Mouse (Mus musculus): ENCODE measurements around the gene Srp14. TPM values are rescaled to one million over a fixed set of nuclear protein-coding genes. Genes with fewer than 3 reads are reported as not detected.

Gene Srp14
- polyA plus RNA-seq (2012; rRNA removed) = 195 and 222 TPM in 2 replicates

DNA sequence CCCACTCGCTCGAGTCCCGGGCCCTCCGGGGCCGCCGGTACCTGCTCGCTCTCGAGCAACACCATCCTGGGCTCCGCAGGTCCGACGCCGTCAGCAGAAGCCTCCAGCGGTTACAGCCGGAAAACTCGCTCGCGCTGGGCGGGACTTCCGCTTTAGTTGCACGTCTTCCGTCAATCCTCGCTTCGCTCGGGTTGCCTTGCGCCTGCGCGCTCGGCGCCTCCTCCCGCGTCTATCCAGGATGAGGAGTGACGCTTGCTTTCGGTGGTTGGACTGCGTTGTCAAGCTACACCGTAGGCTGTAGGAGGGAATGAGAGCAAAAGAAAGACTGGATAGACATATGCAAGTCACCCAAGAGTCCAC lies at the start of gene Srp14:
TSS of gene Srp14 (minus strand) at position 162 of the 360 bp plus-strand sequence.
- TF ChIP-seq POLR2A (IDR thresholded peaks at IDR 0.05; ENCODE audit: borderline replicate concordance, extremely low read depth, insufficient read depth, insufficient read length, poor library complexity, severe bottlenecking) = peak; percentile 67; the same call in 1 of the 2 replicates
- TF ChIP-seq CTCF (IDR thresholded peaks at IDR 0.05; ENCODE audit: borderline replicate concordance, extremely low read depth, insufficient read depth, insufficient read length) = no peak
- DNase-seq (ENCODE audit: low read depth) = peak; percentile 99

- no peak for DNase-seq (ENCODE audit: low read depth)
- TF ChIP-seq POLR2A (IDR thresholded peaks at IDR 0.05; ENCODE audit: borderline replicate concordance, extremely low read depth, insufficient read depth, insufficient read length, poor library complexity, severe bottlenecking) (no peak), CTCF (IDR thresholded peaks at IDR 0.05; ENCODE audit: borderline replicate concordance, extremely low read depth, insufficient read depth, insufficient read length) (no peak)
Observed at GRCm38 (mm10) chr2:118526545-118526944, 47.0 kb upstream of the Srp14 start.

- no peak for TF ChIP-seq CTCF (IDR thresholded peaks at IDR 0.05; ENCODE audit: borderline replicate concordance, extremely low read depth, insufficient read depth, insufficient read length)
- no peak for TF ChIP-seq POLR2A (IDR thresholded peaks at IDR 0.05; ENCODE audit: borderline replicate concordance, extremely low read depth, insufficient read depth, insufficient read length, poor library complexity, severe bottlenecking)
- DNase-seq (ENCODE audit: low read depth) = no peak
Observed at GRCm38 (mm10) chr2:118524811-118525210, 45.3 kb upstream of the Srp14 start.

DNA sequence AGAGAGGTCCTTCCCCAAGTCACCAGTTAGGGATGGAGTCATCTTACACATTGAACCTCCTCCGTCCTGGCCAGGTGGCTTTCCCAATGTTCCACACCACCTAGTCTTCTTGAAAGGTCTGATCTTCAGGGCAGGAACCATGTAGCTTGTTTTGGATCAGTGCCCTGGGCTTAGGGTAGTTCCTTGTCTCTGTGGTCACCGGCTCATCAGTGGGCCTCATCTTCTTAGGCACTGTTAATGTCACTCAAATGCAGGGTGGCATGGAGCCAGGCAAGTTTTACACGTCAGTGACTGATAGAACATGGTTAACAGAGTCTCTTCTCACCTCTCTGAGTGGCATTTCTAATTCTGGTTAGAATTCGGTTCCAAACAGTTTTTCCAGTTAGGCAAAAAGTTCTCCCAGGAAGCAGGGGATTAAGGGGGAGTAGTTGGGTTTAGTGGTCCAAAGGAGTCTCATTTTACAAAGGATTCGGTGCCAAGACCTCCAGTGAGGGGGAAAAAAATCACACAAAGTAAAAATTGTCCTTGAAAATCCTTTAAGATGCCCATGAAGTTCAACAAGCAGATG lies 43.7 kb upstream of the Srp14 start:
- TF ChIP-seq CTCF (IDR thresholded peaks at IDR 0.05; ENCODE audit: borderline replicate concordance, extremely low read depth, insufficient read depth, insufficient read length) (no peak), POLR2A (IDR thresholded peaks at IDR 0.05; ENCODE audit: borderline replicate concordance, extremely low read depth, insufficient read depth, insufficient read length, poor library complexity, severe bottlenecking) (no peak)
- DNase-seq (ENCODE audit: low read depth) = no peak

- DNase-seq (ENCODE audit: low read depth) = no peak
- TF ChIP-seq POLR2A (IDR thresholded peaks at IDR 0.05; ENCODE audit: borderline replicate concordance, extremely low read depth, insufficient read depth, insufficient read length, poor library complexity, severe bottlenecking) (no peak), CTCF (IDR thresholded peaks at IDR 0.05; ENCODE audit: borderline replicate concordance, extremely low read depth, insufficient read depth, insufficient read length) (no peak)
Observed at GRCm38 (mm10) chr2:118522265-118522664, 42.8 kb upstream of the Srp14 start.

DNA sequence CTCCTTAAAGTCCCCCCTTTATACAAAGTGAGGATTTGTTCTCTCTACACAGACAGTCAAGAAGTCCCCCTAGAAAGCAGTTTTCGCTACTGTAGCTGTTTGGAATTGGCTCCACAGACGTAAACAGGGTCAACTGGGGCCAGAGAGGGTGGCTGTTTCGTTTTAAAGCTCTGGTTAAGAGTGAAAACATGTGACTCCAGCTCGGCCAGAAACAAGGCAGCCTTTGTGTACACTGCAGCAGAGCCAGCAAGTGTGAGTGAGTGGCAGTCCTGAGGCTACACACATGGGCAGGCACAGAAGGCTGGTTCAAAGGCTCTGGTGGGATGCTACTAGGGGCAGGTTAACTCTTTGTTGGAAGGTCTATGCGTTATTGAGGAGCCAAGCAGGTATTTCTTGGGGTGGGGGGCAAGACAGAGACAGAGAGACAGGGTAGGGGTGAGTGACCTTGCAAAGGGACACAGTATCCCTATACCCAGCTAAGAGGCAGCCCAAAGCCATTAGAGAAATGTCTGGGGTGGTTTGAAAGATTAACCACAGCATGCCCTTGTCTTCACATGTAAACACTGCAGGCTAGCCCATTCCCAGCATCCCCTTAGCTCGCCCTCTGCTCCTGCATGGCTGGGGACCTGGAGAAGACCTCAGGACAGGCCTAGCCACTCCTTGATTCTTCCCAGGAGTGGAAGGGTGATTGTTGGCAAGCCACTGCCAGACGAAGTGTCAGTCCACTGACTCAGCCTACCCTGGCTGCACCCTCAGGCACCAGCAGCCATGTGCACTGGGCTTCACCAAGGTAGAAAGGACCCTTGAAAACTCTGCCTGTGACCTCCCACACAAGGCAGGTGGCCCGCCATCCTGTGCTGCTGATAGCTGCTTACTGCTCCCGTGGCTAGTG lies 40.8 kb upstream of the Srp14 start:
- TF ChIP-seq CTCF (IDR thresholded peaks at IDR 0.05; ENCODE audit: borderline replicate concordance, extremely low read depth, insufficient read depth, insufficient read length) (no peak), POLR2A (IDR thresholded peaks at IDR 0.05; ENCODE audit: borderline replicate concordance, extremely low read depth, insufficient read depth, insufficient read length, poor library complexity, severe bottlenecking) (no peak)
- DNase-seq (ENCODE audit: low read depth) = peak; percentile 86

DNA sequence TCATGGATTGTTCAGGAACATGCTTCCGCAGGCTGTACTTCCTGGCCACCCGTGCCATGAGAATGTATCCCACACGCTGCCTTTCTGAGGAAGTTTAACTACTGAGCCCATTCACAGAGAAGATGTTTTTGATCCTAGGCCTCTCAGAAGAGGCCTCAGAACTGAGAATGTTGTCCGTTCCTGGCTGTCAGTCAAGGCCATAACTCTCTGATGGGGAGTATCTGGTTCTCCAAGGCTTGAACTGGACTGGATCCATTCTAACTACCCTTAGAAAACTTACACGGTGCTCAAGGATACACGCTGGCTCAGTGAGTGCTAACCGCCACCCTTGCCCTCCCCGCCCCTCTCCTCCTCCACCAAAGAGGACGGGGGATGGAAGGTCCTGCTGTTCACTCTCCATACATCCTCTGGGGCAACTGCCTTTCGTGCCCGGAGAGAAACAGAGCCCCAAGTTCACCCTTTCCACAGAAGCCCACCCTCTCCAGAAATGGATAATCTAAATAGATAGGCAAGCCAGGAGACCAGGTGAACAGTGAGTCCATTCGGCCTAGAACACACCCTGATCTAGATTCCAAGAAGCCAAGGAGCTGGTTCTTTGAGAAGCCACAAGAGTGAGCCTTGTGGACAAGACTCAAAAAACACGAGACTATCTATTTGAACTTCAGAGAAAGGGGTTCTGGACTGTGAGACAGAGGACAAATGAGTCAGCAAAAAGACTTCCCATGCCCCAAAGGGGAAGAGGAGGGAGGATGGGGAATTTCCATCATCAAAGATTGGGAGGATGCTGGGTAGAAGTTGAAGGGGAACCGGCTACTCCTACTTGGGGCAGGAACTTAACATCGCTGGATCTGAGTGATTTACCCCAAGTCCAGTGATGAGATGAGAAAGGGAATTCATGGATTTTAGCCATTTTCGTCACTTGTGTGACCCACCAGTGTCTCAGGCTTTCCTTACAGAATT lies 33.2 kb upstream of the Srp14 start:
- DNase-seq (ENCODE audit: low read depth) = no peak
- TF ChIP-seq POLR2A (IDR thresholded peaks at IDR 0.05; ENCODE audit: borderline replicate concordance, extremely low read depth, insufficient read depth, insufficient read length, poor library complexity, severe bottlenecking) (no peak), CTCF (IDR thresholded peaks at IDR 0.05; ENCODE audit: borderline replicate concordance, extremely low read depth, insufficient read depth, insufficient read length) (no peak)

DNA sequence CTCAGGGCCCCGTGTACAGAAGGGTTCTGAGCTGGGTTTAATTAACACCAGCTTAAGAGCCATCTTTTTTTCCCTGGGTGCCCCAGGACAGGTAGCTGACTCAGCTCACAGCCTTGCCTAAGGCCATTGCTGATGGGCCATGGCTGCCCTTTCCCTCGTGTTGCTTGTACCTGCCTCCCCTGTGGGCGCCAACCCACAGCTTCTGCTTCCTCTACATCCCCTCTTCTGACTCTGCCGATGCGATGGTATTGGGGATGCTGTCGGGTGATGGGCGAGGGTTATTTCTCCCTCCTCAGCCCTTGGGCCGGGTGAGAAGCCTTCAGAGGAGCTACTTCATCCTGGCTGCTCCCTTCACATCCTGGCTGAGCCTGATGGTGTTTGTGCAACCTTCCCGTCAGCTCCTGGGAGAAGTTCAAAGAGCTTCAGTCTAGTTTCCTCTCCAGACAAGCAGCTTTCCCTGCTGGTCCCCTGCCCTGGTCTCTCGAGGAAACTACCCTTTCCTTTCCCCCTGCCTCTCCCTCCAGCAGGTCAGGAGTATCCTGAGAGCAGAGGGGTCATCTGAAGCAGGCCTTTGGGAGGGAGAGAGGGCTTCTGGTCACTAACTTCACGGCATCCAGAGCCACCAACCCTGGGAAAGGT lies 32.4 kb upstream of the Srp14 start:
- TF ChIP-seq POLR2A (IDR thresholded peaks at IDR 0.05; ENCODE audit: borderline replicate concordance, extremely low read depth, insufficient read depth, insufficient read length, poor library complexity, severe bottlenecking) (no peak), CTCF (IDR thresholded peaks at IDR 0.05; ENCODE audit: borderline replicate concordance, extremely low read depth, insufficient read depth, insufficient read length) (no peak)
- DNase-seq (ENCODE audit: low read depth) = no peak

DNA sequence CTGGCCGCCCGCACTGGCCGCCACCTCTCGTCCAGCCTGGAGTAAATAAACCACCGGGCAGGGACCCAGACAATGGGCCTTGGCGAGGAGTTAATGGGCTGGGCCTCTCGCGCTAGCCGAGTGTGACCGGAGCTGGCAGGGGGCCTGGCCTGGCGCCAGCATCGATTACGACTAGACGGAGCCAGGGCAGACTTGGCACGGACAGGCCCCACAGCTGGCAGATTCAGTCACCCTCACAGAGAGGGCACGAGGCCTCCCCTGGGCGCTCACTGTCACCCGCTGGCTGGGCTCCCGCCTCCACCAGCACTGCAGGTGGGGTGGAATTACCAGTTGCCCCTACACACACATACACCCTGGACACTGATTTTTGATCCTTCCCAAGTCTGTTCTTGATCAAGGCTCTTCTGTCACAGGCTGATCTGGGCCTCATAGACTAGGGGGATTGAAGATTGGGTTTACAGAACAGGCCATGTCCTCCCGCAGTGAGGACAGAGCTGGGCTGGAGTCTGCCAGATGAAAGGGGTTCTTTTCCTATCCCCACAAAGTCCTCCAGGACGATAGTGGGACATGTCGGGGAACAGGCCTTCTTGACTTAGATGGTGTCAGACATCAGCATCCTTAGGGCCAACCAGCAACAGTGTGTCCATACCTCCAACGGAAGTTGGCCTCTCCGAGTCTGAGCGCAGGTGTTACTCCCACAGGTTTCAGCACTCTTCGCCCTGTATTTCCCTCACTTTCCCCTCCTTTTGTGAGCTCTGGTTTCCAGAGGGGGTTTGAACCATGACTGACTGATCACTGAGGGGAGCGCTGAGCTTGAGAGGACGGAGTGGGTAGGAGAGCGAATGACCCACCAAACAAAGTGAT lies 31.2 kb upstream of the Srp14 start:
- peak; percentile 95 for DNase-seq (ENCODE audit: low read depth)
- no peak for TF ChIP-seq CTCF (IDR thresholded peaks at IDR 0.05; ENCODE audit: borderline replicate concordance, extremely low read depth, insufficient read depth, insufficient read length)
- no peak for TF ChIP-seq POLR2A (IDR thresholded peaks at IDR 0.05; ENCODE audit: borderline replicate concordance, extremely low read depth, insufficient read depth, insufficient read length, poor library complexity, severe bottlenecking)
